Mouse (Mus musculus) CH12.LX (cell line): ENCODE results near the gene Vsir. TPM values are rescaled to one million over a fixed set of nuclear protein-coding genes. Genes with fewer than 3 reads are reported as not detected.

Experiments
- DNase-seq: peaks from one replicate; pipeline ENCODE4 v3.0.0-alpha.2; 2013; ENCODE audit errors: extremely low read depth
- H3K27ac ChIP-seq: 2 replicates; pipeline ENCODE4 v1.5.1; 2012; ENCODE audit warnings: low read depth, mild to moderate bottlenecking, control low read depth, moderate library complexity; ENCODE audit not compliant: insufficient read depth
- H3K27me3 ChIP-seq: replicated peaks from 2 replicates; pipeline ENCODE3; 2012; ENCODE audit warnings: inconsistent platforms
- H3K36me3 ChIP-seq, 2 experiments: replicated peaks in 1 of 2; 2 replicates each; pipeline versions ENCODE3 to v1.6.1; 2012; ENCODE audit warnings: inconsistent platforms in 1 of 2, low read length in 1 of 2, mild to moderate bottlenecking in 1 of 2, mixed read lengths in 1 of 2, moderate library complexity in 1 of 2; ENCODE audit not compliant: control insufficient read depth in 1 of 2, insufficient read depth in 1 of 2
- H3K4me1 ChIP-seq, 2 experiments: 2 replicates each; pipeline ENCODE4 v1.6.1; 2012; ENCODE audit warnings: inconsistent platforms in 1 of 2, moderate library complexity in 1 of 2; ENCODE audit not compliant: insufficient read depth in 2 of 2, control insufficient read depth in 1 of 2
- H3K4me2 ChIP-seq: 2 replicates; pipeline ENCODE4 v1.6.1; 2012; ENCODE audit warnings: low read depth, mild to moderate bottlenecking, control low read depth; ENCODE audit not compliant: poor library complexity, insufficient read depth, severe bottlenecking
- H3K4me3 ChIP-seq, 3 experiments: fragments of 150-350 bp in 1 of 3; sonication (generic) in 1 of 3; replicated peaks in 1 of 3; 2 replicates each; pipeline versions ENCODE3 to v1.5.1; 2011 to 2012; ENCODE audit warnings: low read depth in 2 of 3, low read length in 2 of 3, mild to moderate bottlenecking in 2 of 3, moderate library complexity in 2 of 3, control low read depth in 1 of 3, improper control_type of control experiment in 1 of 3, inconsistent platforms in 1 of 3, mixed read lengths in 1 of 3; ENCODE audit not compliant: poor library complexity in 1 of 3
- H3K79me2 ChIP-seq: replicated peaks from 2 replicates; pipeline ENCODE4 v1.6.1; 2012; ENCODE audit warnings: mild to moderate bottlenecking, moderate library complexity; ENCODE audit not compliant: control insufficient read depth, poor library complexity, insufficient read depth, severe bottlenecking; ENCODE audit errors: extremely low read depth
- H3K9ac ChIP-seq: 2 replicates; pipeline ENCODE4 v1.6.1; 2012; ENCODE audit warnings: low read depth, mild to moderate bottlenecking, control low read depth, moderate library complexity; ENCODE audit not compliant: insufficient read depth
- H3K9me3 ChIP-seq: replicated peaks from 2 replicates; pipeline ENCODE3; 2012; ENCODE audit warnings: low read length, inconsistent platforms, mixed read lengths
- CHD1 ChIP-seq: IDR thresholded peaks from 2 replicates; pipeline ENCODE4 v1.6.1; 2012; ENCODE audit warnings: low read depth, low read length, improper control_type of control experiment, inconsistent platforms
- CTCF ChIP-seq, 2 experiments: IDR thresholded peaks in 1 of 2; conservative IDR thresholded peaks in 1 of 2; 2 replicates each; pipeline ENCODE4 v1.5.1; 2011 to 2012; ENCODE audit warnings: low read depth in 2 of 2, low read length in 2 of 2, improper control_type of control experiment in 1 of 2, inconsistent platforms in 1 of 2, mild to moderate bottlenecking in 1 of 2, moderate library complexity in 1 of 2
- ETS1 ChIP-seq: conservative IDR thresholded peaks from 2 replicates; pipeline ENCODE4 v1.6.1; 2012; ENCODE audit warnings: low read depth, mild to moderate bottlenecking, inconsistent platforms, low read length, improper control_type of control experiment, moderate library complexity
- JUN ChIP-seq: IDR thresholded peaks from 2 replicates; pipeline ENCODE4 v1.6.1; 2011; ENCODE audit warnings: low read depth, mild to moderate bottlenecking, low read length, improper control_type of control experiment, moderate library complexity; ENCODE audit not compliant: insufficient read depth
- KAT2A ChIP-seq: IDR thresholded peaks from 2 replicates; pipeline ENCODE4 v1.6.1; 2012; ENCODE audit warnings: low read length, improper control_type of control experiment, inconsistent platforms; ENCODE audit not compliant: insufficient replicate concordance
- MAFK ChIP-seq: IDR thresholded peaks from 2 replicates; pipeline ENCODE4 v1.6.1; 2011; ENCODE audit warnings: low read length, improper control_type of control experiment; ENCODE audit not compliant: insufficient replicate concordance
- MAZ ChIP-seq: IDR thresholded peaks from 2 replicates; pipeline ENCODE4 v1.6.1; 2012; ENCODE audit warnings: low read depth, mild to moderate bottlenecking, inconsistent platforms, low read length, improper control_type of control experiment, moderate library complexity
- MXI1 ChIP-seq: IDR thresholded peaks from 2 replicates; pipeline ENCODE4 v1.6.1; 2011; ENCODE audit warnings: mild to moderate bottlenecking, low read depth, low read length, improper control_type of control experiment
- MYC ChIP-seq: IDR thresholded peaks from 2 replicates; pipeline ENCODE4 v1.6.1; 2011; ENCODE audit warnings: low read depth, mild to moderate bottlenecking, improper control_type of control experiment, low read length
- NELFE ChIP-seq: IDR thresholded peaks from 2 replicates; pipeline ENCODE4 v1.6.1; 2011; ENCODE audit warnings: low read depth, low read length, improper control_type of control experiment
- RAD21 ChIP-seq: IDR thresholded peaks from 2 replicates; pipeline ENCODE4 v1.6.1; 2011; ENCODE audit warnings: low read depth, mild to moderate bottlenecking, low read length, improper control_type of control experiment, moderate library complexity
- RCOR1 ChIP-seq: conservative IDR thresholded peaks from 2 replicates; pipeline ENCODE4 v1.6.1; 2012; ENCODE audit warnings: low read depth, mild to moderate bottlenecking, inconsistent platforms, low read length, improper control_type of control experiment
- SIN3A ChIP-seq: IDR thresholded peaks from 2 replicates; pipeline ENCODE4 v1.6.1; 2012; ENCODE audit warnings: low read length, improper control_type of control experiment, inconsistent platforms
- UBTF ChIP-seq: IDR thresholded peaks from 2 replicates; pipeline ENCODE4 v1.6.1; 2012; ENCODE audit warnings: low read depth, mild to moderate bottlenecking, inconsistent platforms, low read length, improper control_type of control experiment, moderate library complexity
- USF2 ChIP-seq: conservative IDR thresholded peaks from 2 replicates; pipeline ENCODE4 v1.6.1; 2011; ENCODE audit warnings: low read depth, low read length, improper control_type of control experiment
- ZKSCAN1 ChIP-seq: IDR thresholded peaks from 2 replicates; pipeline ENCODE4 v1.6.1; 2012; ENCODE audit warnings: low read depth, inconsistent platforms, low read length, improper control_type of control experiment, borderline replicate concordance
- ZMIZ1 ChIP-seq: IDR thresholded peaks from 2 replicates; pipeline ENCODE4 v1.6.1; 2012; ENCODE audit warnings: low read depth, mild to moderate bottlenecking, inconsistent platforms, low read length, improper control_type of control experiment
- dilution Hi-C: fragments of 300-500 bp; cut with MboI; formaldehyde crosslinking; loops from 2 replicates; pipeline ENCODE4 v1.14.3; 2020; ENCODE audit warnings: low sequenced_read_pairs; ENCODE audit not compliant: extremely low pct_unique_long_range_greater_than_20kb, extremely low pct_ligation_motif_present
- in situ Hi-C: fragments of 300-500 bp; cut with MboI; formaldehyde crosslinking; loops from 3 replicates; pipeline ENCODE4 v1.14.3; 2019; ENCODE audit warnings: low sequenced_read_pairs, low pct_ligation_motif_present, low pct_unique_long_range_greater_than_20kb, mixed read lengths
- polyA plus RNA-seq: library from polyadenylated mRNA; unstranded; fragments of >175 nt; gene quantifications from 2 replicates; pipeline ENCODE4 v1.2.1, GENCODE M21; 2012; ENCODE audit warnings: low read depth; ENCODE audit not compliant: insufficient read length
- total RNA-seq, 2 experiments: library from RNA; depleted of rRNA; stranded (reverse); fragments of 300-350 nt in 1 of 2; fragments of >200 nt in 1 of 2; gene quantifications; 2 replicates each; pipeline ENCODE4 v1.2.3; 2012 to 2014

Vsir gene
- total and polyA plus RNA-seq, 3 experiments: 4.7 to 9.5 (median 5.5) TPM

- TF ChIP-seq NELFE (0 out of 2 replicates have a peak, but pooled peaks have one; percentile 63), CTCF (conservative IDR thresholded peaks at IDR 0.05 in 1 of 2, IDR thresholded peaks at IDR 0.05 in 1 of 2; ENCODE audit: low read depth in 2 of 2, low read length in 2 of 2) (no peak), JUN (no peak)
- TF ChIP-seq, all 38 proteins: peak for 15
Observed at GRCm38 (mm10) chr10:60390177-60390903, 43.7 kb downstream of the Vsir start (continued).

GRCm38 (mm10) chr10:60390904-60391420 lies 44.3 kb downstream of the Vsir start:
- Histone ChIP-seq H3K4me1 (peaks cover 19 to 37% of the 10 kb centered on the region in 2 experiments), H3K4me2 (peak overlapping the region; percentile 59), H3K9ac (peak overlapping the region; percentile 73), H3K36me3 (peaks cover 5 to 13% of the 10 kb centered on the region in 2 experiments), H3K27me3 (peaks cover 3% of the 10 kb centered on the region), H3K79me2 (no peaks in the 10 kb centered on the region; the same call in 1 of the 2 replicates), H3K9me3 (peaks cover 7% of the 10 kb centered on the region), H3K27ac (peak overlapping the region; percentile 93), H3K4me3 (peak overlapping the region; percentile 33 to 58 (median 58))
- DNase-seq: peak; percentile 40
- in situ Hi-C loops: loop anchor here (5.0 to 25.0 kb wide), 3 partner anchors 39 to 479 kb away; no protein-coding TSS in a partner anchor
- TF ChIP-seq RAD21 (no peak), NELFE (0 out of 2 replicates have a peak, but pooled peaks have one; percentile 32), MAFK (0 out of 2 replicates have a peak, but pooled peaks have one; percentile 11), SIN3A (peak; percentile 80), KAT2A (no peak), USF2 (no peak), MYC (0 out of 2 replicates have a peak, but pooled peaks have one; percentile 30), ETS1 (peak; percentile 65), CHD1 (peak; percentile 73; the same call in 1 of the 2 replicates), MAZ (no peak), MXI1 (peak; percentile 76; the same call in 1 of the 2 replicates), RCOR1 (0 out of 2 replicates have a peak, but pooled peaks have one; percentile 31), UBTF (no peak), ZKSCAN1 (no peak), ZMIZ1 (peak; percentile 69; the same call in 1 of the 2 replicates)
- dilution Hi-C loops: no loop called here
